Mouse (Mus musculus): ENCODE measurements around the gene Hpse2.

The Hpse2 gene

GRCm38 (mm10) chr19:42913703-42914102, 474.5 kb downstream of the Hpse2 start:
- H3K36me3 ChIP-seq (ENCODE audit: insufficient read depth, low read length) = no peaks in the 10 kb centered on the region
- no peak for TF ChIP-seq CTCF (conservative IDR thresholded peaks at IDR 0.05; ENCODE audit: low read length)
- TF ChIP-seq POU5F1 (IDR thresholded peaks at IDR 0.05; ENCODE audit: borderline replicate concordance, low read length) = no peak
- no peak for TF ChIP-seq NANOG (IDR thresholded peaks at IDR 0.05; ENCODE audit: borderline replicate concordance, low read length)
- H3K4me1 ChIP-seq (replicated peaks; ENCODE audit: low read depth, low read length) = no peaks in the 10 kb centered on the region
- H3K27me3 ChIP-seq (ENCODE audit: insufficient read depth, low read length) = no peaks in the 10 kb centered on the region
- no peak overlapping the region for H3K4me3 ChIP-seq (replicated peaks; ENCODE audit: low read length)
- H3K9me3 ChIP-seq (ENCODE audit: low read length) = no peaks in the 10 kb centered on the region

- Histone ChIP-seq H3K36me3 (ENCODE audit: insufficient read depth, low read length) (no peaks in the 10 kb centered on the region), H3K4me1 (replicated peaks; ENCODE audit: low read depth, low read length) (peaks cover 24% of the 10 kb centered on the region), H3K9me3 (ENCODE audit: low read length) (no peaks in the 10 kb centered on the region), H3K4me3 (replicated peaks; ENCODE audit: low read length) (no peak overlapping the region), H3K27me3 (ENCODE audit: insufficient read depth, low read length) (no peaks in the 10 kb centered on the region)
- TF ChIP-seq CTCF (conservative IDR thresholded peaks at IDR 0.05; ENCODE audit: low read length) (no peak), NANOG (IDR thresholded peaks at IDR 0.05; ENCODE audit: borderline replicate concordance, low read length) (no peak), POU5F1 (IDR thresholded peaks at IDR 0.05; ENCODE audit: borderline replicate concordance, low read length) (no peak)
Measured at GRCm38 (mm10) chr19:42909719-42910118, 478.4 kb downstream of the Hpse2 start.

- Histone ChIP-seq H3K4me1 (replicated peaks; ENCODE audit: low read depth, low read length) (peaks cover 29% of the 10 kb centered on the region), H3K9me3 (ENCODE audit: low read length) (no peaks in the 10 kb centered on the region), H3K36me3 (ENCODE audit: insufficient read depth, low read length) (no peaks in the 10 kb centered on the region), H3K27me3 (ENCODE audit: insufficient read depth, low read length) (no peaks in the 10 kb centered on the region), H3K4me3 (replicated peaks; ENCODE audit: low read length) (no peak overlapping the region)
- TF ChIP-seq CTCF (conservative IDR thresholded peaks at IDR 0.05; ENCODE audit: low read length) (no peak), POU5F1 (IDR thresholded peaks at IDR 0.05; ENCODE audit: borderline replicate concordance, low read length) (no peak), NANOG (IDR thresholded peaks at IDR 0.05; ENCODE audit: borderline replicate concordance, low read length) (no peak)
Measured at GRCm38 (mm10) chr19:42908553-42908952, 479.6 kb downstream of the Hpse2 start.

- no peaks in the 10 kb centered on the region for H3K27me3 ChIP-seq (ENCODE audit: insufficient read depth, low read length)
- no peaks in the 10 kb centered on the region for H3K36me3 ChIP-seq (ENCODE audit: insufficient read depth, low read length)
- no peak overlapping the region for H3K4me3 ChIP-seq (replicated peaks; ENCODE audit: low read length)
- TF ChIP-seq POU5F1 (IDR thresholded peaks at IDR 0.05; ENCODE audit: borderline replicate concordance, low read length) = no peak
- peak; percentile 80 for TF ChIP-seq NANOG (IDR thresholded peaks at IDR 0.05; ENCODE audit: borderline replicate concordance, low read length)
- TF ChIP-seq CTCF (conservative IDR thresholded peaks at IDR 0.05; ENCODE audit: low read length) = no peak
- H3K4me1 ChIP-seq (replicated peaks; ENCODE audit: low read depth, low read length) = peaks cover 29% of the 10 kb centered on the region
- no peaks in the 10 kb centered on the region for H3K9me3 ChIP-seq (ENCODE audit: low read length)
Measured at GRCm38 (mm10) chr19:42906328-42906727, 481.8 kb downstream of the Hpse2 start.

- TF ChIP-seq CTCF (conservative IDR thresholded peaks at IDR 0.05; ENCODE audit: low read length) (no peak), NANOG (IDR thresholded peaks at IDR 0.05; ENCODE audit: borderline replicate concordance, low read length) (no peak), POU5F1 (IDR thresholded peaks at IDR 0.05; ENCODE audit: borderline replicate concordance, low read length) (no peak)
- Histone ChIP-seq H3K4me3 (replicated peaks; ENCODE audit: low read length) (no peak overlapping the region), H3K9me3 (ENCODE audit: low read length) (no peaks in the 10 kb centered on the region), H3K36me3 (ENCODE audit: insufficient read depth, low read length) (no peaks in the 10 kb centered on the region), H3K4me1 (replicated peaks; ENCODE audit: low read depth, low read length) (peaks cover 29% of the 10 kb centered on the region), H3K27me3 (ENCODE audit: insufficient read depth, low read length) (no peaks in the 10 kb centered on the region)
Measured at GRCm38 (mm10) chr19:42904726-42905125, 483.4 kb downstream of the Hpse2 start.

- peaks cover 29% of the 10 kb centered on the region for H3K4me1 ChIP-seq (replicated peaks; ENCODE audit: low read depth, low read length)
- no peaks in the 10 kb centered on the region for H3K9me3 ChIP-seq (ENCODE audit: low read length)
- H3K36me3 ChIP-seq (ENCODE audit: insufficient read depth, low read length) = no peaks in the 10 kb centered on the region
- no peak for TF ChIP-seq POU5F1 (IDR thresholded peaks at IDR 0.05; ENCODE audit: borderline replicate concordance, low read length)
- TF ChIP-seq NANOG (IDR thresholded peaks at IDR 0.05; ENCODE audit: borderline replicate concordance, low read length) = no peak
- no peak for TF ChIP-seq CTCF (conservative IDR thresholded peaks at IDR 0.05; ENCODE audit: low read length)
- H3K27me3 ChIP-seq (ENCODE audit: insufficient read depth, low read length) = no peaks in the 10 kb centered on the region
- H3K4me3 ChIP-seq (replicated peaks; ENCODE audit: low read length) = no peak overlapping the region
Measured at GRCm38 (mm10) chr19:42904240-42904639, 483.9 kb downstream of the Hpse2 start.

- Histone ChIP-seq H3K9me3 (ENCODE audit: low read length) (no peaks in the 10 kb centered on the region), H3K27me3 (ENCODE audit: insufficient read depth, low read length) (no peaks in the 10 kb centered on the region), H3K4me1 (replicated peaks; ENCODE audit: low read depth, low read length) (peaks cover 29% of the 10 kb centered on the region), H3K36me3 (ENCODE audit: insufficient read depth, low read length) (no peaks in the 10 kb centered on the region), H3K4me3 (replicated peaks; ENCODE audit: low read length) (no peak overlapping the region)
- TF ChIP-seq CTCF (conservative IDR thresholded peaks at IDR 0.05; ENCODE audit: low read length) (no peak), NANOG (IDR thresholded peaks at IDR 0.05; ENCODE audit: borderline replicate concordance, low read length) (no peak), POU5F1 (IDR thresholded peaks at IDR 0.05; ENCODE audit: borderline replicate concordance, low read length) (no peak)
Measured at GRCm38 (mm10) chr19:42903840-42904239, 484.3 kb downstream of the Hpse2 start.

- H3K4me1 ChIP-seq (replicated peaks; ENCODE audit: low read depth, low read length) = peaks cover 29% of the 10 kb centered on the region
- no peaks in the 10 kb centered on the region for H3K27me3 ChIP-seq (ENCODE audit: insufficient read depth, low read length)
- H3K9me3 ChIP-seq (ENCODE audit: low read length) = no peaks in the 10 kb centered on the region
- no peak overlapping the region for H3K4me3 ChIP-seq (replicated peaks; ENCODE audit: low read length)
- TF ChIP-seq NANOG (IDR thresholded peaks at IDR 0.05; ENCODE audit: borderline replicate concordance, low read length) = no peak
- no peak for TF ChIP-seq CTCF (conservative IDR thresholded peaks at IDR 0.05; ENCODE audit: low read length)
- TF ChIP-seq POU5F1 (IDR thresholded peaks at IDR 0.05; ENCODE audit: borderline replicate concordance, low read length) = no peak
- H3K36me3 ChIP-seq (ENCODE audit: insufficient read depth, low read length) = no peaks in the 10 kb centered on the region
Measured at GRCm38 (mm10) chr19:42902410-42903021, 485.6 kb downstream of the Hpse2 start.

- no peak for TF ChIP-seq POU5F1 (IDR thresholded peaks at IDR 0.05; ENCODE audit: borderline replicate concordance, low read length)
- TF ChIP-seq NANOG (IDR thresholded peaks at IDR 0.05; ENCODE audit: borderline replicate concordance, low read length) = peak; percentile 43; the same call in 1 of the 2 replicates
- Histone ChIP-seq H3K27me3 (ENCODE audit: insufficient read depth, low read length) (0 out of 2 replicates have a peak, but pooled peaks cover 3% of the 10 kb centered on the region), H3K4me1 (replicated peaks; ENCODE audit: low read depth, low read length) (peaks cover 40% of the 10 kb centered on the region), H3K36me3 (ENCODE audit: insufficient read depth, low read length) (no peaks in the 10 kb centered on the region; the same call in 1 of the 2 replicates), H3K9me3 (ENCODE audit: low read length) (no peaks in the 10 kb centered on the region), H3K4me3 (replicated peaks; ENCODE audit: low read length) (no peak overlapping the region)
Measured at GRCm38 (mm10) chr19:42891599-42891998, 496.6 kb downstream of the Hpse2 start.

All from E14TG2a.4 (cell line).